Mouse (Mus musculus) brain, embryonic 14.5 days (tissue): ENCODE results near the gene Grap. TPM values are rescaled to one million over a fixed set of nuclear protein-coding genes. Genes with fewer than 3 reads are reported as not detected.
A peak's percentile ranks its signal among the peaks of the same experiment; 100 is the strongest.

Experiments
- DNase-seq: peaks from one replicate; pipeline ENCODE4 v3.0.0-alpha.2; 2011; ENCODE audit warnings: low read depth
- CTCF ChIP-seq: fragments of 200-500 bp; IDR thresholded peaks from 2 replicates; pipeline ENCODE4 v1.5.1; 2012; ENCODE audit warnings: inconsistent platforms, mild to moderate bottlenecking, moderate library complexity, borderline replicate concordance; ENCODE audit not compliant: insufficient read depth, insufficient read length; ENCODE audit errors: extremely low read depth
- POLR2A ChIP-seq: fragments of 200-500 bp; IDR thresholded peaks from 2 replicates; pipeline ENCODE4 v1.6.1; 2012; ENCODE audit warnings: mild to moderate bottlenecking, inconsistent platforms, borderline replicate concordance; ENCODE audit not compliant: poor library complexity, insufficient read depth, insufficient read length, severe bottlenecking; ENCODE audit errors: extremely low read depth
- polyA plus RNA-seq: library from polyadenylated mRNA; depleted of rRNA; stranded (reverse); fragments of >200 nt; gene quantifications from 2 replicates; pipeline ENCODE4 v1.2.3, GENCODE M21; 2012

Gene Grap
- polyA plus RNA-seq, 1 experiment, result 6.0 TPM

- DNase-seq, result peak; percentile 28
- TF ChIP-seq POLR2A (no peak), CTCF (peak; percentile 83)
These were observed 13.1 kb downstream of the Grap start for GRCm38 (mm10) chr11:61665991-61666799.

GRCm38 (mm10) chr11:61667248-61667647 is 14.2 kb downstream of the Grap start:
- no peak for DNase-seq
- TF ChIP-seq CTCF (no peak), POLR2A (no peak)

GRCm38 (mm10) chr11:61667782-61668181 is 14.7 kb downstream of the Grap start:
- DNase-seq, result no peak
- TF ChIP-seq POLR2A, result no peak
- no peak for TF ChIP-seq CTCF

- no peak for DNase-seq
These were observed 16.7 kb downstream of the Grap start for GRCm38 (mm10) chr11:61669492-61670490.

GRCm38 (mm10) chr11:61671781-61672383 is 18.8 kb downstream of the Grap start:
- TF ChIP-seq POLR2A (no peak), CTCF (no peak)
- DNase-seq, result no peak

More at GRCm38 (mm10) chr11:61669492-61670490, 16.7 kb downstream of the Grap start:
- no peak for TF ChIP-seq CTCF
- no peak for TF ChIP-seq POLR2A

DNA sequence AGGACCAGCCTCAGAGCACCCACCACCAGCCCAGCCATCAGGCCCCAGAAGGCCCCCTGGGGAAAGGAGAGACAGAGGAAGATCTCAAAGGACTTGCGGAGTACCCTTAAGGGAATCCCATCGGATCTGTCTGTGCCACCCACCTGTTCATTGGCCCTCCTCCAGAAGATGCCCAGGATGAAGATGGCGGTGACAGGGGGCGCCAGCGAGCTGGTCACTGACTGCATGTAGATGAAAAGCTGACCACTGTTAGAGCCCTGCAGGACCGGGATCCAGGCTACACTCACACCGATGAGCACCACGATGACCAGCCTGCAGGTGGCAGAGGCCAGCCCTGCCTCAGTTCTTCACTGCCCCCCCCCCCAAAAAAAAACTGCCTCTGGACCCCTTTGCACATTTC is 20.6 kb downstream of the Grap start:
- TF ChIP-seq POLR2A, result no peak
- peak; percentile 23; the same call in 1 of the 2 replicates for TF ChIP-seq CTCF
- DNase-seq, result no peak

DNA sequence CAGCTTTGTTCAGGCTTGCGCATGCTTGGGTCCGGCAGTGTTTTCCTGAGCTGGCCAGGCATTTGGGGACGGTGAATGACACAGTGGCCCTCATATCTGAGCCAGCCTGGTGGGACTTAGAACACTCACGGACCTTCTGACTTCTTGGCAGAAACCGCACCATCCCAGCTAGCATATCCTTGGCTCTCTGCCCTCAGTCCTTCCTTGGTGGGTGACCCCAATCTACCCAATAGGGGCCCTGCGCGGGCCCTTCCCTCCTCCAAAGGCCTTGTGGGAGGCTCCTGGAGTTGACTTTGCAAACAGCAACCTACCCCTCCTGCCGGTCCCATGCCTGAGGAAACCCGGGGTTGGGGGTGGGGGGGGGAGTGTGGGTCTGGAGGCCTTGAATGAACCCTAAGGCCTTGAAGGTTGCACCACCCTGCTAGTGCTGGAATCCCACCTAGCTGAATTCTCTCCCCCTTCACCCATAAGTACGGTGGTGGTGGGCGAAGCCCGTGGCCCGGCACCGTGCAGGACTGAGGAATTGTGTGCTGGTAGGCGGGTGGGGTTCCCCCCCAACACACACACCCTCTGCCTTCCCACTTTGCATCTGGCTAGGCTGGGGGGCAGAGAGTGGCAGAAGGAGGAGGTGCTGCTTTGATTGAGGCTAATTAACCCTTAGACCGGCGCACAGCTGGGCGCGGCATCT is 21.2 kb downstream of the Grap start:
- TF ChIP-seq CTCF (no peak), POLR2A (no peak)
- DNase-seq, result no peak

DNA sequence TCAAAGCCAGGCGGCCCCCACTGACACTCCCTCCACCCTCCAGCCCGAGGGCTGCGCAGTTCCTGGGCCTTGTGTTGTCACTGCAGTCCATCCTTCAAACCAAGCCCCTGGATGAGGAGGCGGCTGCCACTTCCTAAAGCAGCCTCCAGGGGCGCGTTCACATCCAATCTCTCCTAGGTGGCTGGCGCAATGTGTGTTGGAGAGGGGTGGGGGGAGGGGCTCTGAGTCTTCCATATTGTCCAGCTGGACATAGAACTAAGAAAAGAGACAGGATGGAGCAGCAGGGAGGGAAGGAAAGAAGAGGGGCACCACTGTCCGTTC is 21.7 kb downstream of the Grap start:
- peak; percentile 73 for DNase-seq

GRCm38 (mm10) chr11:61675332-61675731 is 22.3 kb downstream of the Grap start:
- no peak for DNase-seq
- TF ChIP-seq CTCF (no peak), POLR2A (no peak)

More for the DNA sequence above, 21.7 kb downstream of the Grap start:
- TF ChIP-seq POLR2A (no peak), CTCF (peak; percentile 77)

GRCm38 (mm10) chr11:61676216-61676854 is 23.3 kb downstream of the Grap start:
- TF ChIP-seq POLR2A, result no peak
- no peak for TF ChIP-seq CTCF
- DNase-seq, result no peak

DNA sequence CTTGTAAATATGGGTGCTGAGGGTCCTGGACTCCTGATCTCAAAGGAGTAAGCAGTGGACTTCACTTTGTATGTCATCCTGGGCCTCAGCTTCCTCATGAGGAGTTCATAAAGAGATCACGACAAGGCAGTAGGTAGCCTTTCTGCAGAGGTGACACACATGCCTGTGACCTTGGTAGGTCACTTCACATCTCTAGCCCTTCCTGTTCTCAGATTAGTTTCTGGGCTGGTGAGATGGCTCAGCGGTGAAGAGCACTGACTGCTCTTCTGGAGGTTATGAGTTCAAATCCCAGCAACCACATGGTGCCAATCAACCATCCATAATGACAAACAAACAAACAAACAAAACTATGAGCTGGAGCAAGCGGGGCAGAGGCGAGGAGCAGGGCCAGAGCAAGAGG is 24.6 kb downstream of the Grap start:
- TF ChIP-seq POLR2A, result no peak
- TF ChIP-seq CTCF, result no peak
- DNase-seq, result no peak
